Mouse (Mus musculus) hindbrain, embryonic 15.5 days (tissue): Measurements from ENCODE around the gene Fam210b. TPM values are rescaled to one million over a fixed set of nuclear protein-coding genes. Genes with fewer than 3 reads are reported as not detected.
"Not testable (repeated sequence)": the region's sequence is repeated elsewhere in the genome, so short reads cannot be mapped to it uniquely, and the experiment has no call there.

Experiments
- ATAC-seq: fragments of 200-750 bp; cut with Nextera tagmentation; 2 replicates; pipeline ENCODE4 v1.8.0; 2017; ENCODE audit warnings: low read depth, moderate number of reproducible peaks, moderate TSS enrichment; ENCODE audit not compliant: low FRiP score
- H3K27ac ChIP-seq: fragments of 300-500 bp; sonication (generic); replicated peaks from 2 replicates; pipeline ENCODE4 v1.5.1; 2015; ENCODE audit warnings: mild to moderate bottlenecking, inconsistent platforms
- H3K27me3 ChIP-seq: fragments of 300-500 bp; sonication (generic); 2 replicates; pipeline ENCODE4 v1.6.1; 2015; ENCODE audit warnings: control low read depth, inconsistent platforms
- H3K36me3 ChIP-seq: fragments of 300-500 bp; sonication (generic); 2 replicates; pipeline ENCODE4 v1.6.1; 2015; ENCODE audit warnings: control low read depth, inconsistent platforms
- H3K4me1 ChIP-seq: fragments of 300-500 bp; sonication (generic); replicated peaks from 2 replicates; pipeline ENCODE4 v1.6.1; 2015; ENCODE audit warnings: control low read depth, inconsistent platforms
- H3K4me2 ChIP-seq: fragments of 300-500 bp; sonication (generic); 2 replicates; pipeline ENCODE4 v1.6.1; 2015; ENCODE audit warnings: moderate library complexity, mild to moderate bottlenecking, inconsistent platforms
- H3K4me3 ChIP-seq: fragments of 300-500 bp; sonication (generic); 2 replicates; pipeline ENCODE4 v1.5.1; 2015; ENCODE audit warnings: mild to moderate bottlenecking, inconsistent platforms
- H3K9ac ChIP-seq: fragments of 300-500 bp; sonication (generic); 2 replicates; pipeline ENCODE4 v1.6.1; 2015; ENCODE audit warnings: inconsistent platforms
- H3K9me3 ChIP-seq: fragments of 300-500 bp; sonication (generic); 2 replicates; pipeline ENCODE4 v1.6.1; 2016; ENCODE audit warnings: control low read depth, inconsistent platforms
- WGBS: fragments of 180-500 bp; shearing (Covaris S2); methylation state at CpG from one replicate; pipeline ENCODE4 v1.1.7; 2015; 5-methylcytosine and 5-hydroxymethylcytosine counted together
- polyA plus RNA-seq: library from polyadenylated mRNA; unstranded; fragments of >200 nt; fragmentation: Nextera tagmentation; extraction: Ambion mirVana; gene quantifications from 2 replicates; pipeline ENCODE4 v1.2.1, GENCODE M21; 2015

Gene Fam210b
- 17.8 and 19.2 TPM in 2 replicates for polyA plus RNA-seq

DNA sequence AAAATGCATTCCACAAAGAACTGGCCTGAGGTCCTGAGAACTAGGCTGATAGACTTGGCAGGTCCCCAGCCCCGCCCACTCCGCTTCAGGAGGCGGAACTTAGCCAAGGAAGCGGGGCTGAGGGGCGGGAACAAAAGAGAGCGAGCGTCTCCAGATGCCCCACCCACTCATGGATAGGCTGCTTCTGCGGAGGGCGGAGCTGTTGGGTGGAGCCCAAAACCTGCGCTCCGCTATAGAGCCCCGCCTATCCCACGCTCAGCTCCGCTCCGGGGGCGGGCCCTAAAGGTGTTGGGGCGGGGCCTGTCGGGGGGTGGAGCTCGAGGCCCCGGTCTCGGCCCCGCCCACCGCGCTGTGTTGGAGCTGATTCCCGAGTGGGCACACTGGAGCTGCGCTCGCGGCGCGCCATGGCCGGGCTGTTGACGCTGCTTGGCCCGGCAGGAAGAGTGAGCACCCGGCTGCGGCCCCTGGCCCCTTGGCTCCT, at the start of gene Fam210b:
TSS of gene Fam210b (plus strand) at position 308 of the 481 bp plus-strand sequence.
- Histone ChIP-seq H3K4me2 (peak within 1 kb of the TSS; percentile 97), H3K36me3 (no peaks in the 10 kb centered on the region), H3K9me3 (no peaks in the 10 kb centered on the region), H3K27me3 (no peaks in the 10 kb centered on the region), H3K4me1 (peaks cover 35% of the 10 kb centered on the region), H3K27ac (peak within 1 kb of the TSS; percentile 57), H3K4me3 (peak within 1 kb of the TSS; percentile 57), H3K9ac (peak within 1 kb of the TSS; percentile 58)
- peak; percentile 96 for ATAC-seq
- WGBS = under 1% methylated on average over 35 of the region's 35 CpGs

DNA sequence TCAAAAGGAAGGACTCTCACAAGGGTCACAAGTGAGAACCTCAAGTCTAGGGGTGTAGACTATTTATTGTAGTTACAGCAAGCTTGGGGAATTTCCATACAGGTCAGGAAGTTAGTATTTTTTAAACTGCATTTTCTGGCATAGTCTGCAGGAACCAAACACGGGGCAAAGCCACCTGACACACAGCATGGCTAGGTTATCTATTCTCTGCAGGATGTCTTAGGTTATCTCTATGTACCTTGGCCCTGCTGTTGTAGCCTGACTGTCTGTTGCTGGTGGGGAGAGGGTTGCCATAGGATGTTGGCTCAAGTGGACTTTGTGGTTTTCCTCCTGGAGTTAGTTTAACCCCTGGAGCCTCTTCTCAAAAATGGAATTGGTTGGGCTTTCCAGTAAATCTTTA, 47.3 kb upstream of the Fam210b start:
- no peak overlapping the region for H3K27ac ChIP-seq
- H3K4me3 ChIP-seq = no peak overlapping the region
- H3K36me3 ChIP-seq = no peaks in the 10 kb centered on the region
- no peak overlapping the region for H3K9ac ChIP-seq
- no peak for ATAC-seq
- H3K9me3 ChIP-seq = no peaks in the 10 kb centered on the region
- 71% methylated on average over 1 of the region's 1 CpGs for WGBS
- peaks cover 17% of the 10 kb centered on the region for H3K4me1 ChIP-seq
- H3K27me3 ChIP-seq = no peaks in the 10 kb centered on the region
- H3K4me2 ChIP-seq = no peak overlapping the region

DNA sequence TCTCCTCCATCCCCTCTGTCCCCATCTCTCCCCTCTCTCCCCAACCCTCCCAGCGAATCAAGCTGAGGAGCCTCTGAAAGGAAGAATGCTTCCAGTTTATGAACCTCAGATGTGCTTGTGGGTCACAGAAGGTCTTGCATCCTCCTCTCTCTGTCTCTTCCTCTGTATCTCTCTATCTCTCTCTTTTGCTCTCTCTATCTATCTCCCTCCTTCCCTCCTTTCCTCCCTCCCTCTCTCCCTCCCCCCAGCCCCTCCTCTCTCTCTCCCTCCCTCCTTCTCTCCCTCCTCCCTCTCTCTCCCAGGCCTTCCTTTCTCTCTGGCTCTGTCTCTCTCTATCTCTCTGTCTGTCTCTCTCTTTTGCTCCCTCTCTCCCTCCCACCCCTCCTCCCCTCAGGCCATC, 46.8 kb upstream of the Fam210b start:
- no peak for ATAC-seq
- Histone ChIP-seq H3K27me3 (no peaks in the 10 kb centered on the region), H3K9me3 (no peaks in the 10 kb centered on the region), H3K9ac (no peak overlapping the region), H3K36me3 (no peaks in the 10 kb centered on the region), H3K4me2 (no peak overlapping the region), H3K4me3 (no peak overlapping the region), H3K4me1 (peaks cover 17% of the 10 kb centered on the region), H3K27ac (no peak overlapping the region)
- WGBS = 50% methylated on average over 1 of the region's 1 CpGs

DNA sequence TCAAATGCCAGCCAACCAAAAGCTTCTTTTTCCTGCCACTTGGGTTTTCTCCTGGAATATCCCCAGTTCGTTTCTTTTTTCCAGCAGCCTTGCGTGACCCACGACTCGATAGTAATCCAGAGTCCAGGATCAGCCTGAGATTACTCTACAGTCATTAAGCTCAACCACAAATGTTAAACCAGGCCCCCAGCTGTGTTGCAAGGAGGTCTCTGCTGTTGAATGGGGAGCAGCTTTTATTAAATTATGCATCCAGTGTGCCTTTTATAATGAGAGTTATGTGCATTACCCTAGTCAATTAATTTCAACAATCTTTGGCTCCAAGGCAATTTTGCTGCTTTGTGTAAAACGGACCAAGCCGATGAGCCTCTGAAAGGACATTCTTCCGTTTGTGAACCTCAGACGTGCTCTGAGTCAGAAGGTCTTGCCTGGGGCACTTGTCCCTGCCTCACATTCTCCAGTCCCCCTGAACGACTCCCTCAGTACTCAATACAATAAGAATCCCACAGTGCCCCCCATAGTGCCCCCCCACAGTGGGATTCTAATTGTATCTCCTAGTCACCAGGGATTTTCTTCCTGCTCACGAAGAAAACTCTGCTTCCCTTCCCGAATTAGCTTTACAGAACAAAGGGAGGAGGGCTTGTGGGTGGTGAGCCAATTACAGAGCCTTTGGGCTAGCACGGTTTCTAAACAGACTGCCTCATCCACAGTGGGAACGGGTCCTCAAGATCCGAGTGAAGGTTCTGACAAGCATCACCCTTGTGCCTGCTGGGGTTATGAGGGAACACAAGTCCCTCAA, 46.0 kb upstream of the Fam210b start:
- Histone ChIP-seq H3K27me3 (no peaks in the 10 kb centered on the region), H3K4me2 (0 out of 2 replicates have a peak overlapping the region, but pooled peaks have one; percentile 7), H3K9me3 (no peaks in the 10 kb centered on the region), H3K27ac (peak overlapping the region; percentile 72), H3K9ac (no peak overlapping the region), H3K4me3 (no peak overlapping the region), H3K36me3 (no peaks in the 10 kb centered on the region), H3K4me1 (peaks cover 17% of the 10 kb centered on the region)
- peak; percentile 57; the same call in 1 of the 2 replicates for ATAC-seq
- 7% methylated on average over 14 of the region's 14 CpGs for WGBS

DNA sequence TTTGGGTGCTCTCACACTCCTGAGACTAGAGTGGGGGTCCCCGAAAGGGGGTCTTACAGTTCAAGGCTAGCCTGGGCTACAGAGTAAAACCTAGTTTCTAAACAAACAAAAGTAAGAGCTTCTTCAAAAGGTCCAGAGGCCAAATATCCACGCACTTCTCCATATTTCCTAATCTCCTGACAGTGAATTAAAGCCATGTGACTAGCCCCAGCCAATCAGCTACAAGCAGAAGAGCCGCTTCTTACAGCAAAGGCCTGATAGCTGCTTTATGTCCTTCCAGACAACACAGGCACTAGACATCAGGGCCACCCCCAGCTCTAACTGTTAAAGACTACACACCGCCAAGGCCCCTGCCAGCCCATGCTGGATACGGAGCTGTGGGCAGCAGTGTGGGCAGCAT, 43.0 kb upstream of the Fam210b start:
- H3K9ac ChIP-seq = no peak overlapping the region
- H3K9me3 ChIP-seq = no peaks in the 10 kb centered on the region
- no peak overlapping the region for H3K27ac ChIP-seq
- 94% methylated on average over 5 of the region's 5 CpGs for WGBS
- H3K36me3 ChIP-seq = no peaks in the 10 kb centered on the region
- peaks cover 17% of the 10 kb centered on the region for H3K4me1 ChIP-seq
- no peak overlapping the region for H3K4me2 ChIP-seq
- no peaks in the 10 kb centered on the region for H3K27me3 ChIP-seq
- ATAC-seq = no peak
- no peak overlapping the region for H3K4me3 ChIP-seq

DNA sequence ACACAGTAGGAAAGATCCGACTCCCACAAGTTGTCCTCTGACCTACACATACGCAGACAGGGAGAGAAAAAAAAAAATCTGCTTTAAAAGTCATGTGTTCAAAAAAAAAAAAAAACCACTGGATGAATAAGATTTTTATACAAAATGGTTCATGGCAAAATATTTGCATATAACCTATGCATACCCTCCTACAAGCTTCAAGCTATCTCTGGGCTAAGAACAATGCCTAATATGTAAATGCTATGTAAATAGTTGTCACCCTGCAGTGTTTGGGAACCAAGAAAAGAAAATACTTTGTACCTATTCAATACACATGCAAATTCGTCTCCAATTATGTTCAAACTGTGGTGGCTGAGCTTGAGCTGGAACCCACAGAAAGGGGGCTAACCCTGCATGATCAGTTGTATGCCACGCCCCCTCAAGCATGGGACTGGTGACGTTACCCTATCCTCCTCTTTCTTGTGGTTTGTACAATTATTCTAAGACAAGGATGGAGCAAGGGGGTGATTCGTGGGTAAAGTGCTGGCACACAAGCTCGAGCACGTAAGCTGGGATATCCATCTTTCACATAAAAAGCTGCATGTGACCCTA, 41.2 kb upstream of the Fam210b start:
- no peaks in the 10 kb centered on the region for H3K9me3 ChIP-seq
- no peak overlapping the region for H3K4me2 ChIP-seq
- no peak overlapping the region for H3K9ac ChIP-seq
- no peaks in the 10 kb centered on the region for H3K27me3 ChIP-seq
- no peak overlapping the region for H3K4me3 ChIP-seq
- WGBS = 35% methylated on average over 8 of the region's 8 CpGs
- H3K4me1 ChIP-seq = peaks cover 13% of the 10 kb centered on the region
- no peak for ATAC-seq
- no peak overlapping the region for H3K27ac ChIP-seq
- H3K36me3 ChIP-seq = no peaks in the 10 kb centered on the region

DNA sequence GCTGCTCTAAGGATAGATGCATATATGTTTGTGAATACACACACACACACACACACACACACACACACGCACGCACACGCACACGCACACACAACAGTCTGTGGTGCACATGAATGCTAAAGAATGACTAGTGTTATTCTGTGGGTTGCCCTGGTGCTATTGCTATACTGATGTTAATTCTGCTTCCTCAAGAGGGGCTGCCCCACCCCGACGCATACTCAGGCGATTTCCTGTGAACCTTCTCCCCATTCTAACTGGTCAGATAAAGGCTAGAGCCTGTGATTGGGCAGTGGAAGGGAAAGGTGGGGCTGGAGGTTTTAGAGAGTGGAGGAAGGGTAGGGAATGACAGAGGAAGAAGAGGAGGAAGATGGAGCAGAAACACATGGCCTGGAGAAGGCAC, 39.8 kb upstream of the Fam210b start:
- H3K27me3 ChIP-seq, H3K9me3 ChIP-seq, H3K4me2 ChIP-seq, H3K9ac ChIP-seq, ATAC-seq, H3K4me3 ChIP-seq, H3K36me3 ChIP-seq, H3K4me1 ChIP-seq, H3K27ac ChIP-seq: not testable (repeated sequence)
- WGBS = 76% methylated on average over 7 of the region's 7 CpGs

DNA sequence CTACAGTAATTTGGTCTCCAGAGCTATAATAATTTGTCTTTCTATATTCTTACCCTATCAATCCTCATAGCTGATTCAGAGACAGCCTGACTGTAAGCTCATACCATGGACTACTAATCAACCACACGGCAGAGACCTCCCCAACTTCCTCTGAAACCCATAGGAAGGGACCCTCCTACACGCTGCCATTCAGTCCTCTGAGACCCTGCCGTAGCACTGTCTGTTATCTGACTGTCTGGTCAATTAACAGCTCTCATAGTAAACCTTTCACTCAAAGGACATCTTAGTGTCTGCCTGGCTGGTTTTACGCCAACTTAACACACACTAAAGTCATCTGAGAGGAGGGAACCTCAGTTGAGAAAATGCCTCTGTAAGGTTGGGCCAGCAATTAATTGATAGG, 38.8 kb upstream of the Fam210b start:
- 76% methylated on average over 4 of the region's 4 CpGs for WGBS

DNA sequence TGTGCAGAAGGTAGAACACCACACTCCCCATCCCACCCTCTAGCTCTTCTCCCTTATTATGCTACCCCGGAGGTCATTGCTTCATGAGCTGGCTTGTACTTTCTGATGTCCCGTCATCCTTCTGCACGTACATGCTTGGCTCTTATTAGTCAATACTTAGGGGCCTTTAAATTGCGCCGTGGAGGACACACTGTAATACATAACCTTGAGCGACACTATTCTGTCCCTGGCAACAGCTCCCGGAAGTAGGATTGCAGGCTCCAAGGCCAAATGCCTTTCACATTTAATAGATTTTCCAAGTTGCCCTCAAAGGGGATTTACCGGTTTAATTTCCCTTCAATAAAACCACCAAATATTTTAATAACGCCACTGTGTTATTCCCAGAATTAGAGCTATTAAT, 33.6 kb upstream of the Fam210b start:
- 83% methylated on average over 9 of the region's 9 CpGs for WGBS
- H3K36me3 ChIP-seq = no peaks in the 10 kb centered on the region
- H3K27ac ChIP-seq = no peak overlapping the region
- H3K9ac ChIP-seq = no peak overlapping the region
- H3K27me3 ChIP-seq = no peaks in the 10 kb centered on the region
- no peak for ATAC-seq
- no peaks in the 10 kb centered on the region for H3K4me1 ChIP-seq
- H3K4me2 ChIP-seq = no peak overlapping the region
- H3K9me3 ChIP-seq = no peaks in the 10 kb centered on the region
- no peak overlapping the region for H3K4me3 ChIP-seq

More for the DNA sequence above, 38.8 kb upstream of the Fam210b start:
- H3K4me1 ChIP-seq = no peaks in the 10 kb centered on the region
- H3K27ac ChIP-seq = no peak overlapping the region
- H3K36me3 ChIP-seq = no peaks in the 10 kb centered on the region
- H3K4me2 ChIP-seq = no peak overlapping the region
- no peaks in the 10 kb centered on the region for H3K9me3 ChIP-seq
- H3K27me3 ChIP-seq = no peaks in the 10 kb centered on the region
- H3K9ac ChIP-seq = no peak overlapping the region
- no peak for ATAC-seq
- no peak overlapping the region for H3K4me3 ChIP-seq

DNA sequence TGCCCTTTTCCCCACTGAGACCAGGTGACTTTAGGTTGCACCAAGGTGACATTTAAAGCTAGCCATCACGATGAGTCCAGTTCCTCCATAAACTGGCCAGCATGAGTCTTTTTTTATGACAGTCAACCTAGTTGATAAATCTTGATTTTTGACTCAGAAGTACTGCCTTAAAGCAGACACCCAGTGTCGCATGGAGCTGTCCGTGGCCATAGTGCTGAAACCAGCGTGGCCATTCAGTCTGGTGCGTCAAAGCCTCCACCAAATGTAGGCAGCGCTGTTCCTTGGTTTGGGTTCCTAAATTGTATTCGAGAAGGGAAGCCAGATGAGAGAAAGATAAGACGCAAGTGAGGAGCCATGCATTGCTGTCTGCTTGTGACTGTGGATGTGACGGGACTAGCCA, 24.5 kb upstream of the Fam210b start:
- WGBS = 23% methylated on average over 9 of the region's 9 CpGs
- Histone ChIP-seq H3K4me1 (no peaks in the 10 kb centered on the region), H3K27ac (no peak overlapping the region), H3K4me2 (no peak overlapping the region), H3K9ac (no peak overlapping the region), H3K27me3 (no peaks in the 10 kb centered on the region), H3K4me3 (no peak overlapping the region), H3K9me3 (no peaks in the 10 kb centered on the region), H3K36me3 (no peaks in the 10 kb centered on the region)
- ATAC-seq = no peak

DNA sequence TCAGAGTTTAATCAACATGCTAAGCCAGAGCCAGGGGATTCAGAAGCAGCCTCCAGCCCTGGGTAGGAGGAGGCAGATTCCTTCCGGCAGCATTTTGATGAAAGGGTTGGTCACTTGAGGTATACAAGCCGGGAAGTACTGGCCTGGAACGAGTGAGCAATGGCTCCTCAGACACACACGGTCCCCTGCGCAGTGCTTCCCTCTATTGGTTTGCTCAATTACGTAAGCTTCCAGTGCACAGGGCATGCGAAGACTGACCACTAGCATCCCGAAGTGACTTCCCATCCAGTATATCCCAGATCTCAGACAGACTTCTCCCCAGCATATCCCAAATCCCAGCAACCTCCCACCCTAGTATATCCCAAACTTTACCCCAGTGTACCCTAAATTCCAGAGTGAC, 17.1 kb upstream of the Fam210b start:
- H3K4me1 ChIP-seq = no peaks in the 10 kb centered on the region
- WGBS = 64% methylated on average over 8 of the region's 8 CpGs
- ATAC-seq = no peak

DNA sequence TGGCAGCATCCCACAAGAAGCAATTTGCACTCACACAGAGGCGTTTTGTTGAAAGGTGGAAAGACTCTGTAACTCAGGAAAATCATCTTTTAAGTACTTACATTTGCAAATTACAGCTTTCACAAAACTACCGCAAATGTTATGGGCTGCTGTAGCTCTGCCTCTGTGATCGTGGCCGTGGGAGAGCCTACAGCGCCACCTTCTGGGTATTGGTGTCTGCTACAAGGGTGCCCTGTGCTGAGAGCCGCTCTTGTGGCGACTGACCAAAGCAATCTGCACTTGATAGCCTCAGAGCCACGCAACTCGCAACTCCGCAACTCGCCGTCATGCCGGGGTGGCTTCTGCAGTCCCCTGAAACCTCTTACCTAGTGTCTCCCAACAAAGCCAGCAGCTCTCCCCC, 16.2 kb upstream of the Fam210b start:
- WGBS = 6% methylated on average over 13 of the region's 13 CpGs

More for the DNA sequence above, 17.1 kb upstream of the Fam210b start:
- H3K4me2 ChIP-seq = no peak overlapping the region
- H3K36me3 ChIP-seq = no peaks in the 10 kb centered on the region
- H3K27ac ChIP-seq = no peak overlapping the region
- no peak overlapping the region for H3K4me3 ChIP-seq
- no peak overlapping the region for H3K9ac ChIP-seq
- H3K9me3 ChIP-seq = no peaks in the 10 kb centered on the region
- 0 out of 2 replicates have a peak, but pooled peaks cover 4% of the 10 kb centered on the region for H3K27me3 ChIP-seq

More for the DNA sequence above, 16.2 kb upstream of the Fam210b start:
- H3K27ac ChIP-seq = no peak overlapping the region
- peak overlapping the region; percentile 54 for H3K4me2 ChIP-seq
- no peaks in the 10 kb centered on the region for H3K4me1 ChIP-seq
- H3K27me3 ChIP-seq = 0 out of 2 replicates have a peak, but pooled peaks cover 4% of the 10 kb centered on the region
- no peaks in the 10 kb centered on the region for H3K36me3 ChIP-seq
- H3K9me3 ChIP-seq = no peaks in the 10 kb centered on the region
- H3K4me3 ChIP-seq = peak overlapping the region; percentile 24; the same call in 1 of the 2 replicates
- ATAC-seq = peak; percentile 91
- H3K9ac ChIP-seq = peak overlapping the region; percentile 37; the same call in 1 of the 2 replicates
